Mouse (Mus musculus): ENCODE measurements around the gene Ap2a1. TPM values are rescaled to one million over a fixed set of nuclear protein-coding genes. Genes with fewer than 3 reads are reported as not detected.

The Ap2a1 gene
- polyA plus RNA-seq, 1 experiment from 2014 or later: 29.5 TPM

GRCm38 (mm10) chr7:44863982-44864494, 65.3 kb downstream of the Ap2a1 start:
- H3K4me3 ChIP-seq (ENCODE audit: low read depth, low read length): no peak overlapping the region
- no peak for DNase-seq
- no peak for ATAC-seq
- no peak overlapping the region for H3K4me2 ChIP-seq (ENCODE audit: low read depth, low read length)
- no peaks in the 10 kb centered on the region for H3K9me3 ChIP-seq (ENCODE audit: low read length)
- peaks cover 38% of the 10 kb centered on the region for H3K36me3 ChIP-seq (replicated peaks; ENCODE audit: insufficient read depth, low read length)
- H3K27me3 ChIP-seq (ENCODE audit: insufficient read depth, low read length): no peaks in the 10 kb centered on the region
- no peak overlapping the region for H3K27ac ChIP-seq (ENCODE audit: low read depth)
- no peak for TF ChIP-seq EP300 (IDR thresholded peaks at IDR 0.05; ENCODE audit: low read depth)
- no peak for TF ChIP-seq CTCF (IDR thresholded peaks at IDR 0.05; ENCODE audit: low read depth)
- H3K4me1 ChIP-seq (ENCODE audit: insufficient read depth): peaks cover 42% of the 10 kb centered on the region
- no peak overlapping the region for H3K9ac ChIP-seq (replicated peaks)
- whole genome bisulfite sequencing (ENCODE audit: insufficient replicate concordance): 87% methylated on average over 11 of the region's 11 CpGs

- no peak for ATAC-seq
- TF ChIP-seq EP300 (IDR thresholded peaks at IDR 0.05; ENCODE audit: low read depth) (no peak), CTCF (IDR thresholded peaks at IDR 0.05; ENCODE audit: low read depth) (no peak)
- Histone ChIP-seq H3K9me3 (ENCODE audit: low read length) (no peaks in the 10 kb centered on the region), H3K9ac (replicated peaks) (no peak overlapping the region), H3K27ac (ENCODE audit: low read depth) (no peak overlapping the region), H3K27me3 (ENCODE audit: insufficient read depth, low read length) (no peaks in the 10 kb centered on the region), H3K4me2 (ENCODE audit: low read depth, low read length) (no peak overlapping the region), H3K36me3 (replicated peaks; ENCODE audit: insufficient read depth, low read length) (peaks cover 38% of the 10 kb centered on the region), H3K4me1 (ENCODE audit: insufficient read depth) (peaks cover 40% of the 10 kb centered on the region), H3K4me3 (ENCODE audit: low read depth, low read length) (no peak overlapping the region)
- WGBS (ENCODE audit: insufficient replicate concordance): 90% methylated on average over 14 of the region's 14 CpGs
- no peak for DNase-seq
Observed at GRCm38 (mm10) chr7:44863210-44863609, 66.1 kb downstream of the Ap2a1 start.

- Histone ChIP-seq H3K4me1 (ENCODE audit: insufficient read depth) (peaks cover 38% of the 10 kb centered on the region), H3K27me3 (ENCODE audit: insufficient read depth, low read length) (no peaks in the 10 kb centered on the region), H3K9me3 (ENCODE audit: low read length) (no peaks in the 10 kb centered on the region), H3K27ac (ENCODE audit: low read depth) (no peak overlapping the region), H3K36me3 (replicated peaks; ENCODE audit: insufficient read depth, low read length) (peaks cover 38% of the 10 kb centered on the region), H3K9ac (replicated peaks) (no peak overlapping the region), H3K4me3 (ENCODE audit: low read depth, low read length) (no peak overlapping the region), H3K4me2 (ENCODE audit: low read depth, low read length) (no peak overlapping the region)
- WGBS (ENCODE audit: insufficient replicate concordance): 96% methylated on average over 8 of the region's 8 CpGs
- no peak for ATAC-seq
- DNase-seq: no peak
- TF ChIP-seq CTCF (IDR thresholded peaks at IDR 0.05; ENCODE audit: low read depth) (no peak), EP300 (IDR thresholded peaks at IDR 0.05; ENCODE audit: low read depth) (no peak)
Observed at GRCm38 (mm10) chr7:44862434-44862833, 66.9 kb downstream of the Ap2a1 start.

- no peak overlapping the region for H3K9ac ChIP-seq (replicated peaks)
- 80% methylated on average over 14 of the region's 14 CpGs for WGBS (ENCODE audit: insufficient replicate concordance)
- H3K4me2 ChIP-seq (ENCODE audit: low read depth, low read length): no peak overlapping the region
- no peaks in the 10 kb centered on the region for H3K9me3 ChIP-seq (ENCODE audit: low read length)
- peaks cover 38% of the 10 kb centered on the region for H3K36me3 ChIP-seq (replicated peaks; ENCODE audit: insufficient read depth, low read length)
- peaks cover 31% of the 10 kb centered on the region for H3K4me1 ChIP-seq (ENCODE audit: insufficient read depth)
- no peak overlapping the region for H3K27ac ChIP-seq (ENCODE audit: low read depth)
- TF ChIP-seq CTCF (IDR thresholded peaks at IDR 0.05; ENCODE audit: low read depth) (no peak), EP300 (IDR thresholded peaks at IDR 0.05; ENCODE audit: low read depth) (no peak)
- ATAC-seq (no peak), DNase-seq (no peak)
- no peak overlapping the region for H3K4me3 ChIP-seq (ENCODE audit: low read depth, low read length)
- H3K27me3 ChIP-seq (ENCODE audit: insufficient read depth, low read length): no peaks in the 10 kb centered on the region
Observed at GRCm38 (mm10) chr7:44861429-44861816, 67.9 kb downstream of the Ap2a1 start.

- DNase-seq: peak; percentile 83
- WGBS (ENCODE audit: insufficient replicate concordance): 62% methylated on average over 22 of the region's 22 CpGs
- 0 out of 2 replicates have a peak overlapping the region, but pooled peaks have one; percentile 6 for H3K27ac ChIP-seq (ENCODE audit: low read depth)
- H3K36me3 ChIP-seq (replicated peaks; ENCODE audit: insufficient read depth, low read length): peaks cover 38% of the 10 kb centered on the region
- TF ChIP-seq EP300 (IDR thresholded peaks at IDR 0.05; ENCODE audit: low read depth) (no peak), CTCF (IDR thresholded peaks at IDR 0.05; ENCODE audit: low read depth) (peak; percentile 96)
- peak overlapping the region; percentile 18 for H3K4me2 ChIP-seq (ENCODE audit: low read depth, low read length)
- peaks cover 31% of the 10 kb centered on the region for H3K4me1 ChIP-seq (ENCODE audit: insufficient read depth)
- no peaks in the 10 kb centered on the region for H3K27me3 ChIP-seq (ENCODE audit: insufficient read depth, low read length)
- H3K4me3 ChIP-seq (ENCODE audit: low read depth, low read length): no peak overlapping the region
- peak; percentile 18; the same call in 1 of the 2 replicates for ATAC-seq
- no peaks in the 10 kb centered on the region for H3K9me3 ChIP-seq (ENCODE audit: low read length)
- H3K9ac ChIP-seq (replicated peaks): no peak overlapping the region
Observed at GRCm38 (mm10) chr7:44860576-44861428, 68.5 kb downstream of the Ap2a1 start.

GRCm38 (mm10) chr7:44859896-44860295, 69.4 kb downstream of the Ap2a1 start:
- Histone ChIP-seq H3K27ac (ENCODE audit: low read depth) (no peak overlapping the region), H3K4me3 (ENCODE audit: low read depth, low read length) (no peak overlapping the region), H3K9ac (replicated peaks) (no peak overlapping the region), H3K4me1 (ENCODE audit: insufficient read depth) (peaks cover 31% of the 10 kb centered on the region), H3K36me3 (replicated peaks; ENCODE audit: insufficient read depth, low read length) (peaks cover 38% of the 10 kb centered on the region), H3K4me2 (ENCODE audit: low read depth, low read length) (peak overlapping the region; percentile 100), H3K9me3 (ENCODE audit: low read length) (no peaks in the 10 kb centered on the region), H3K27me3 (ENCODE audit: insufficient read depth, low read length) (no peaks in the 10 kb centered on the region)
- ATAC-seq (no peak), DNase-seq (no peak)
- 86% methylated on average over 11 of the region's 11 CpGs for WGBS (ENCODE audit: insufficient replicate concordance)
- TF ChIP-seq CTCF (IDR thresholded peaks at IDR 0.05; ENCODE audit: low read depth) (no peak), EP300 (IDR thresholded peaks at IDR 0.05; ENCODE audit: low read depth) (no peak)

Data from liver, postnatal 0 days (tissue).